Mouse (Mus musculus) 416B (cell line): ENCODE measurements around the gene Cntnap1.
"Not testable (repeated sequence)": the region's sequence is repeated elsewhere in the genome, so short reads cannot be mapped to it uniquely, and the experiment has no call there.

Experiments used
- DNase-seq: peaks from one replicate; pipeline ENCODE4 v3.0.0; 2011; ENCODE audit warnings: low read depth

Gene Cntnap1

GRCm38 (mm10) chr11:101149178-101150105, 20.9 kb upstream of the Cntnap1 start:
- DNase-seq = no peak

DNA sequence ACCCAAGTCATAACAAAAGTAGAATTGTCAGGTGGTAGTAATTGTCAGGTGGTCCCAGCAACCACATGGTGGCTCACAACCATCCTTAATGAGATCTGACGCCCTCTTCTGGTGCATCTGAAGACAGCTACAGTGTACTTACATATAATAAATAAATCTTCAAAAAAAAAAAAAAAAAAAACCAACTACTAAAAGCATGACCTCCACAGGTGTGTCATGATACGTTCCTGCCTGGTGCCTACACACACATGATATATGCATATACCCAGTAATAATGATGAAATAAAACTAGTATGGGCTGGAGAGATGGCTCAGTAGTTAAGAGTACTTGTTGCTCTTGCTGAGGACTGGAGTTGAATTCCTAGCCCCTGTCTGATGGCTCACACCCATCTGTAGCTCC, 19.3 kb upstream of the Cntnap1 start:
- DNase-seq = no peak

GRCm38 (mm10) chr11:101152825-101153224, 17.5 kb upstream of the Cntnap1 start:
- DNase-seq = peak; percentile 41

DNA sequence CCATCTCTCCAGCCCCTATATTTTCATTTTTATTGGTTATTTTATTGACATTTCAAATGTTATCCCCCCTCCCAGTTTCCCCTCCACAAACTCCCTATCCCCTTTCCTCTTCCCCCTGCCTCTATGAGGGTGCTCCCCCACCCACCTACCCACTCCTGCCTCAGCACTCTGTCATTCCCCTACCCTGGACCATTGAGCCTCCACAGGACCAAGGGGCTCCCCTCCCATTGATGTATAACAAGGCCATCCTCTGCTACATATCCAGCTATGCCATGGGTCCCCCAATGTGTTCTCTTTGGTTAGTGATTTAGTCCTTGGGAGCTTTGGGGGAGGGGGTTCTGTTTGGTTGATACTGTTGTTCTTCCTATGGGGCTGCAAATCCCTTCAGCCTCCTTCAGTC, 15.7 kb upstream of the Cntnap1 start:
- DNase-seq = no peak

GRCm38 (mm10) chr11:101155151-101155550, 15.2 kb upstream of the Cntnap1 start:
- no peak for DNase-seq

DNA sequence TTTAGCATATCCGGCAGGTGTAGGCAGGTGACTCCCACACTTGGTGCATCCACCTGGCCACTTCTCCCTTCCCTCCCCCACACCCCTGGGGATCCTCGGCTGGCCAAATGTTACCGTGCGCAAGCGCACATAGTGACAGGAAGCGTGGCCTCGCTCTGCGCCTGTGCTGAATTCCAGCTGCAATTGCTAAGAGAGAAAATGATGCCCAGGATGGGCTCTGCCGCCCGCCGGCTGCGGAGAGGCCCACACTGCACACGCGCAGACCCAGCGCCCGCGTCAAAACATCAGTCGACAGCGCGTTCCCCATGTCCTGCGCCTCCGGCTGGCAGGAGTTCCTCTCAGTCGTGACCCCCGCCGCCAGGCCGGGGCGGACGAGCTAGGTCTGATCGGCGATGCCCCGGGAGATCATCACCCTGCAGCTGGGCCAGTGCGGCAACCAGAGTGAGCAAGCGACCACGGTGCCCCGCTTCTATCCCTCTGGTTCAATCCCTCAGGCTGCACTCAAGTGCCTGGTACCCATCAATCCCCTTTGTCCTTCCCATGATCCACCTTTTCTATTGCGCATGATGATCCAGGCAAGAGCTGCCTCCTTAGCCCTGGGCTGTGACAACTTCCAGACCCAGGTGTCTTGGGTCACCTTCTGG, 14.5 kb upstream of the Cntnap1 start, which contains the start of gene Tubg2:
Gene Tubg2 (plus strand): TSS at position 180 of the 644 bp plus-strand sequence.
- DNase-seq = no peak

DNA sequence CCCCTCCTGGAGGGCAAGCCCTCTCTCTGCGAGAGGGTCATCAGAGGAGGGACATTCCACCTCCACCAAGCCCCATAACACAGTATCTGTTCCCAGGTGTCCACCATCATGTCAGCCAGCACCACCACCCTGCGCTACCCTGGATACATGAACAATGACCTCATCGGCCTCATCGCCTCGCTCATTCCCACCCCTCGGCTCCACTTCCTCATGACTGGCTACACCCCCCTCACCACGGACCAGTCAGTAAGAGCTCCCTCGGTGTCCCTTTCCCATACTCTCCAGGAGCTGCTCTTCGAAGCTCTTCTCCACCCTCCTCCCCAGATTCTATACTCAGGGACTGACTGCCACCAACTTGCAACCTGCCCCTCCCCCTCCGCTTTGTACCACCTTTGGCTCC, 10.2 kb upstream of the Cntnap1 start:
- DNase-seq = not testable (repeated sequence)

DNA sequence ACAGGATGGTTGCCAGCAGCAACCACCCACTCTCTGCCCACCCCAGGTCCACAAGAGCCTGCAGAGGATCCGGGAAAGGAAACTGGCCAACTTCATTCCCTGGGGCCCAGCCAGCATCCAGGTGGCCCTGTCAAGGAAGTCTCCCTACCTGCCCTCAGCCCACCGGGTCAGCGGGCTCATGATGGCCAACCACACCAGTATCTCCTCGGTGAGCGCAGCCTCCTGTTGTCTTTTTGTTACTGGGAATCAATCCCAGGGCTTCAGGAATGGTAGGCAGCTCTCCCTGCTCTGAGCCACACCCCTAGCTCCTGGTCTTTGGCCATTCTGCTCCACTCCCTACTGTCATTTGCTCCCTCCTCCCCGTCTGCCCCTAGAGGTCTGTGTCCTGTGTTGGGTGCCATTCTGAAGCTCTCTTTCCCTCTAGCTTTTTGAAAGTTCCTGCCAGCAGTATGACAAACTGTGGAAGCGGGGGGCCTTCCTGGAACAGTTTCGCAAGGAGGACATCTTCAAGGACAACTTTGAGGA, 9.3 kb upstream of the Cntnap1 start:
- not testable (repeated sequence) for DNase-seq

DNA sequence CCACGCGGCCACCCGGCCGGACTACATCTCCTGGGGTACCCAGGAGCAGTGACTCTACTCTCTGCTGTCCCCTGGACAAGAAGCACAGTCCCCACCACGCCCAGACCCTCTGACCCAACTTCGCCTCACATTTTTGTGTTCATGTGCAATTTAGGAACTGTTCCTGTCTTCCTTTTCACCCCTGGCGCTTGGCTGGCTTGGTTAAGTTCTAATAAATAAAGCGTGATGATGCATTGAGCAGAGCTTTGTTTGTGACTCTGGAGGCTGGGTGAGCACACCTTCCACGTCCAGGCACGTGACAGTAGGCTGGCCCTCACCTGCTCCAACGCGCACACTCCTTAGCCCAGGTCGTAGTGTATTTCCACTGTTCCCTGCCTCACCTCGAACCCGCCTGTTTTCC, 8.8 kb upstream of the Cntnap1 start:
- DNase-seq = no peak

- DNase-seq = no peak
Measured at GRCm38 (mm10) chr11:101162301-101162700, 8.0 kb upstream of the Cntnap1 start.

GRCm38 (mm10) chr11:101162772-101163171, 7.6 kb upstream of the Cntnap1 start:
- no peak for DNase-seq

GRCm38 (mm10) chr11:101163476-101164350, 6.6 kb upstream of the Cntnap1 start:
- no peak for DNase-seq

- DNase-seq = no peak
Measured at GRCm38 (mm10) chr11:101164351-101164665, 6.0 kb upstream of the Cntnap1 start.

GRCm38 (mm10) chr11:101164677-101165580, 5.4 kb upstream of the Cntnap1 start:
- no peak for DNase-seq

DNA sequence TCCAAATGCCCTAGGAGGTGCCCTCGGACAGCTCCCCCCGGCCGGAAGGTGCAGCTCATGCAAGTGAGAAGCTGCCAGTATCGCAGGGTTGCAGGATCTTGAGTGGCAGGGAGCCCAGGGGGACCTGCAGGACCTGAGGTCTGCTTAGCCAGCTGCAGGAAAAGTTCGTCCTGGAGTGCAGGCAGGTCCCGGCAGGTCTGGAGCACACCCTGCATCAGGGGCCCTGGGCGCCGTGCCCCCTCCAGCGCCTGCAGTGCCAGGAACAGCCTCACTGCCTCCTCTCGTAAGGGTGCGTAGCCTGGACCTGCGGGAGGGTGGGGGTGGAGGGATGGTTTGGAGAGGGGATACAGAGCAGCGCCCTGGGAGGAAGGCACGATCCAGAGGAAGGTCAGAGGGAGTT, 4.0 kb upstream of the Cntnap1 start:
- no peak for DNase-seq

- peak; percentile 45 for DNase-seq
Measured at GRCm38 (mm10) chr11:101167211-101167962, 2.9 kb upstream of the Cntnap1 start.

DNA sequence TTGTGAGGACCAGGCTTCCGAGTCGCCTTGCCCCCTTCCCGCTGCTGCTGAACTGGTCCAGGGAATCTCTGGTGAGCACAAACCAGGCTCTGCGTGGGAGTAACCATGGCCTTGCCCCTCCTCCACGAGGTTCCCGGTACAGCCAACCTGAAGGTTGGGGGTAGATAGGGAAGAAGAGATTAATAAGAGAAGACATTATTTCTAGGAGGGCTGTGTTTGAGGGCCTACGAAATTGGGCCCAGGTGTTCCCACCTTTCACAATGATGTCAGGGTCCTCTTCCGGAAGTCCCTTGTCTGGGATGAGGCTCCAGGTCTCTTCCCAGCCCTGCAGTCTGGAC, 2.4 kb upstream of the Cntnap1 start:
- no peak for DNase-seq

DNA sequence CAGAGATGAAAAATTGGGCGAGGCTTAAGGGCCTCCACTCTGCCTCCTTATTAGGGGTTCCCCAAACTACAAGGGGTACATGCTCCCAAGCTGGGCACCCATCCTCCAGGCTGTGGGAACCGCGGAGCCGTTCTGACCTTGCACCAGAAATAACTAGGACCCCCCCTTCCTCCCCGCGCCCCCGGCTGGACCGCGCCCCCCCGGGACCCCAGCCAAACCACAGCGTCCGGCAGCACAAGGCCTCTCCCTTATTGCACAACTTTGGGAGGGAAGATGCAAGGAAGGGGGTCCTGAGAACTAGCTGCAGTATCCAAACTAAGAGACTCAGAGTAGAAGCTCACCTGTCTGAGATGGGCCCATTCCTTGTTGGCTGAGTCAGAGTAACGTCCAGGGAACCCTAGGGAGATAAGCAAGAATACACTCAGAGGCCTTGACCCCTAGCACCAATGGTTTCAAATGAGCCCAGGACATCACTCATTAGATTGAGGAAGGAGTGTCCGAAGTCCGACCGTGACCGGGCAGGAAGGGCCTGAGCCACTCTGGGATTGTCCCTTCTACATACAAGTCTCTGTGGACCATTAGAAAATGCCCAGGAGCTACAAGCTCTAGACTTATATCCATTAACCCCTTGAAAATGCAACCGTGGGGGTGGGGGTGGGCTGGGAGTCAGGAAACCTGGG, 1.9 kb upstream of the Cntnap1 start:
- DNase-seq = peak; percentile 74

DNA sequence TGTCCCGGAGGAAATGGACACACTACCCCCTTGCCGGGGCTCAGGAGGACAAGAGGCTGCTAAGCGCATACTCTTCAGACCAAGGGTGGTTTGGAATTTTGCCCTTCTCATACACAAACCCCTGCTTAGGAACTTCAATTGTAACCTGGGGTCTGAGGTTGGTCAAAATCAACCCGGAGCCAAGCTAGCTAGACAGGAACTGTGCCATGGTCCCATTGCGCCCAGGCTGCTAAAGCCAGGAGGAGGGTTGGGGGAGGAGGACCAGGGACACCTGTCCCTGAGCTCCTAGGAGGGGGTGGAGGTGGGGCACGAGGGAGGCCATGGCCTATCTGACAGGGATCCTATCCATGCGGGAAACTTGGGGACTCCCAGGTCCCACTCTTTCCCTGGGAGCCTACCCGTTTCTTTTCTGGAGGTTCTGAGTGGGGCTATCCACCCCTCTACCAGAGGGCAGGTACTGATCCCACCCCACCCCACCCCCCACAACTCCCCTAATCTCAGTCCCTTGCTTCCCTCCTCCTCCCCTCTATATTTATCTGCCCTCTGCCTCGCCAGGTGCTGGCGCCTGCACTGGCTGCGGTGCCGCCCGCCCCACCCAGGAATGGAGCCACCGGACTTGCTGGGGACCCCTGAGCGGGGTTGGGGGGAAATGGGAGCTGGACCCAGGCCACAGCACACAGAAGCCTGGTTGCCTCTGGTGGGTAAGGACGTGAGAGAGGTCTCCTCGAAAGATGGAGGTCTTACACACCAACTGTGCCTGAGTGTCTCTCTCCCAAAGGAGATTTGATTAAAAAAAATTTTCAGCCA, 819 bp upstream of the Cntnap1 start:
- no peak for DNase-seq
